Mouse (Mus musculus) embryonic facial prominence, embryonic 12.5 days (tissue): Measurements from ENCODE around the gene E2f1. TPM values are rescaled to one million over a fixed set of nuclear protein-coding genes. Genes with fewer than 3 reads are reported as not detected.
A peak's percentile ranks its signal among the peaks of the same experiment; 100 is the strongest.

Experiments
- ATAC-seq: fragments of 200-750 bp; cut with Nextera tagmentation; 2 replicates; pipeline ENCODE4 v1.8.0; 2017; ENCODE audit not compliant: insufficient number of reproducible peaks, insufficient read depth, low FRiP score, low TSS enrichment
- H3K27ac ChIP-seq: fragments of 300-500 bp; sonication (generic); 2 replicates; pipeline ENCODE4 v1.5.1; 2016; ENCODE audit warnings: mild to moderate bottlenecking
- H3K27me3 ChIP-seq: fragments of 300-500 bp; sonication (generic); 2 replicates; pipeline ENCODE4 v1.6.1; 2016; ENCODE audit warnings: mild to moderate bottlenecking, moderate library complexity
- H3K36me3 ChIP-seq: fragments of 300-500 bp; sonication (generic); 2 replicates; pipeline ENCODE4 v1.6.1; 2016; ENCODE audit warnings: mild to moderate bottlenecking
- H3K4me1 ChIP-seq: fragments of 300-500 bp; sonication (generic); 2 replicates; pipeline ENCODE4 v1.6.1; 2016
- H3K4me2 ChIP-seq: fragments of 300-500 bp; sonication (generic); replicated peaks from 2 replicates; pipeline ENCODE4 v1.6.1; 2016; ENCODE audit warnings: mild to moderate bottlenecking, moderate library complexity
- H3K4me3 ChIP-seq: fragments of 300-500 bp; sonication (generic); 2 replicates; pipeline ENCODE4 v1.5.1; 2016; ENCODE audit warnings: mild to moderate bottlenecking
- H3K9ac ChIP-seq: fragments of 300-500 bp; sonication (generic); 2 replicates; pipeline ENCODE4 v1.6.1; 2016; ENCODE audit warnings: mild to moderate bottlenecking, moderate library complexity
- H3K9me3 ChIP-seq: fragments of 300-500 bp; sonication (generic); 2 replicates; pipeline ENCODE4 v1.6.1; 2016; ENCODE audit warnings: mild to moderate bottlenecking, moderate library complexity
- WGBS: fragments of 180-500 bp; shearing (Covaris S2); methylation state at CpG from one replicate; pipeline ENCODE4 v1.1.7; 2016; 5-methylcytosine and 5-hydroxymethylcytosine counted together
- polyA plus RNA-seq: library from polyadenylated mRNA; unstranded; fragments of >200 nt; fragmentation: Nextera tagmentation; extraction: Ambion mirVana; gene quantifications from 2 replicates; pipeline ENCODE4 v1.2.1, GENCODE M21; 2016

E2f1 gene
- polyA plus RNA-seq, 1 experiment from 2014 or later, result 25.9 TPM

- WGBS, result 82% methylated on average over 8 of the region's 8 CpGs
- no peaks in the 10 kb centered on the region for H3K9me3 ChIP-seq
- H3K27ac ChIP-seq, result no peak overlapping the region
- H3K36me3 ChIP-seq, result no peaks in the 10 kb centered on the region
- H3K4me2 ChIP-seq, result no peak overlapping the region
- no peak overlapping the region for H3K9ac ChIP-seq
- ATAC-seq, result no peak
- no peaks in the 10 kb centered on the region for H3K27me3 ChIP-seq
- no peak overlapping the region for H3K4me3 ChIP-seq
- H3K4me1 ChIP-seq, result peaks cover 20% of the 10 kb centered on the region; the same call in 1 of the 2 replicates
These were observed 10.9 kb upstream of the E2f1 start for GRCm38 (mm10) chr2:154580586-154580985.

GRCm38 (mm10) chr2:154577744-154578067 is 8.0 kb upstream of the E2f1 start:
- Histone ChIP-seq H3K4me3 (no peak overlapping the region), H3K9ac (no peak overlapping the region), H3K4me1 (peaks cover 8% of the 10 kb centered on the region; the same call in 1 of the 2 replicates), H3K27me3 (no peaks in the 10 kb centered on the region), H3K9me3 (no peaks in the 10 kb centered on the region), H3K36me3 (no peaks in the 10 kb centered on the region), H3K4me2 (no peak overlapping the region), H3K27ac (no peak overlapping the region)
- WGBS, result 78% methylated on average over 6 of the region's 6 CpGs
- 0 out of 2 replicates have a peak, but pooled peaks have one; percentile 38 for ATAC-seq

GRCm38 (mm10) chr2:154576876-154577743 is 7.4 kb upstream of the E2f1 start:
- no peak overlapping the region for H3K4me3 ChIP-seq
- no peak overlapping the region for H3K4me2 ChIP-seq
- H3K27ac ChIP-seq, result no peak overlapping the region
- 39% methylated on average over 12 of the region's 12 CpGs for WGBS
- 0 out of 2 replicates have a peak, but pooled peaks have one; percentile 31 for ATAC-seq
- no peaks in the 10 kb centered on the region for H3K9me3 ChIP-seq
- H3K4me1 ChIP-seq, result peaks cover 8% of the 10 kb centered on the region; the same call in 1 of the 2 replicates
- no peaks in the 10 kb centered on the region for H3K36me3 ChIP-seq
- no peak overlapping the region; the same call in 1 of the 2 replicates for H3K9ac ChIP-seq
- H3K27me3 ChIP-seq, result no peaks in the 10 kb centered on the region

GRCm38 (mm10) chr2:154574271-154574670 is 4.6 kb upstream of the E2f1 start:
- no peak for ATAC-seq
- Histone ChIP-seq H3K27me3 (no peaks in the 10 kb centered on the region), H3K4me2 (no peak overlapping the region), H3K27ac (no peak overlapping the region), H3K4me3 (no peak overlapping the region), H3K9me3 (no peaks in the 10 kb centered on the region), H3K36me3 (no peaks in the 10 kb centered on the region), H3K4me1 (peaks cover 8% of the 10 kb centered on the region; the same call in 1 of the 2 replicates), H3K9ac (no peak overlapping the region)
- 56% methylated on average over 7 of the region's 7 CpGs for WGBS

- no peak overlapping the region for H3K4me2 ChIP-seq
- no peak for ATAC-seq
- H3K36me3 ChIP-seq, result no peaks in the 10 kb centered on the region
- no peak overlapping the region for H3K9ac ChIP-seq
- peaks cover 19% of the 10 kb centered on the region for H3K4me1 ChIP-seq
- H3K27ac ChIP-seq, result no peak overlapping the region
- 84% methylated on average over 3 of the region's 3 CpGs for WGBS
- no peaks in the 10 kb centered on the region for H3K9me3 ChIP-seq
- no peak overlapping the region for H3K4me3 ChIP-seq
- H3K27me3 ChIP-seq, result no peaks in the 10 kb centered on the region
These were observed 3.3 kb upstream of the E2f1 start for GRCm38 (mm10) chr2:154572996-154573395.

- H3K36me3 ChIP-seq, result no peaks in the 10 kb centered on the region
- H3K4me2 ChIP-seq, result no peak overlapping the region
- no peak overlapping the region for H3K27ac ChIP-seq
- no peaks in the 10 kb centered on the region for H3K27me3 ChIP-seq
- H3K4me3 ChIP-seq, result no peak overlapping the region
- no peaks in the 10 kb centered on the region for H3K9me3 ChIP-seq
- WGBS, result 67% methylated on average over 8 of the region's 8 CpGs
- no peak overlapping the region for H3K9ac ChIP-seq
- peaks cover 24% of the 10 kb centered on the region for H3K4me1 ChIP-seq
- no peak for ATAC-seq
These were observed 2.3 kb upstream of the E2f1 start for GRCm38 (mm10) chr2:154571976-154572375.

- H3K27me3 ChIP-seq, result no peaks in the 10 kb centered on the region
- no peaks in the 10 kb centered on the region for H3K36me3 ChIP-seq
- no peak overlapping the region for H3K4me3 ChIP-seq
- H3K9me3 ChIP-seq, result no peaks in the 10 kb centered on the region
- H3K4me2 ChIP-seq, result no peak overlapping the region
- no peak overlapping the region for H3K27ac ChIP-seq
- 82% methylated on average over 4 of the region's 4 CpGs for WGBS
- no peak for ATAC-seq
- no peak overlapping the region for H3K9ac ChIP-seq
- peaks cover 27% of the 10 kb centered on the region for H3K4me1 ChIP-seq
These were observed 1.6 kb upstream of the E2f1 start for GRCm38 (mm10) chr2:154571266-154571665.

- H3K27me3 ChIP-seq, result no peaks in the 10 kb centered on the region
- no peak overlapping the region for H3K4me2 ChIP-seq
- H3K4me1 ChIP-seq, result peaks cover 31% of the 10 kb centered on the region
- WGBS, result 74% methylated on average over 4 of the region's 4 CpGs
- no peak overlapping the region for H3K9ac ChIP-seq
- H3K9me3 ChIP-seq, result no peaks in the 10 kb centered on the region
- no peak overlapping the region for H3K27ac ChIP-seq
- H3K4me3 ChIP-seq, result 0 out of 2 replicates have a peak overlapping the region, but pooled peaks have one; percentile 87
- no peak for ATAC-seq
- H3K36me3 ChIP-seq, result no peaks in the 10 kb centered on the region
These were observed 974 bp upstream of the E2f1 start for GRCm38 (mm10) chr2:154570666-154571065.

- H3K36me3 ChIP-seq, result 0 out of 2 replicates have a peak, but pooled peaks cover 1% of the 10 kb centered on the region
- WGBS, result under 1% methylated on average over 51 of the region's 70 CpGs
- peak overlapping the region; percentile 87 for H3K4me3 ChIP-seq
- peaks cover 31% of the 10 kb centered on the region for H3K4me1 ChIP-seq
- peak overlapping the region; percentile 80 for H3K9ac ChIP-seq
- H3K4me2 ChIP-seq, result peak overlapping the region; percentile 86
- H3K9me3 ChIP-seq, result no peaks in the 10 kb centered on the region
- ATAC-seq, result peak; percentile 75
- H3K27ac ChIP-seq, result peak overlapping the region; percentile 88
- no peaks in the 10 kb centered on the region for H3K27me3 ChIP-seq
These were observed 482 bp downstream of the E2f1 start for GRCm38 (mm10) chr2:154569071-154569748.

- H3K9ac ChIP-seq, result peak overlapping the region; percentile 80
These were observed 1.2 kb downstream of the E2f1 start for GRCm38 (mm10) chr2:154568329-154569070.

GRCm38 (mm10) chr2:154567766-154568165 is 1.9 kb downstream of the E2f1 start:
- no peak overlapping the region for H3K9ac ChIP-seq
- WGBS, result 80% methylated on average over 2 of the region's 2 CpGs
- H3K27me3 ChIP-seq, result no peaks in the 10 kb centered on the region
- no peaks in the 10 kb centered on the region for H3K9me3 ChIP-seq
- H3K4me2 ChIP-seq, result peak overlapping the region; percentile 86
- peak overlapping the region; percentile 87 for H3K4me3 ChIP-seq
- H3K27ac ChIP-seq, result peak overlapping the region; percentile 63; the same call in 1 of the 2 replicates
- peaks cover 16% of the 10 kb centered on the region for H3K36me3 ChIP-seq
- no peak for ATAC-seq
- peaks cover 31% of the 10 kb centered on the region for H3K4me1 ChIP-seq

More at GRCm38 (mm10) chr2:154568329-154569070, 1.2 kb downstream of the E2f1 start:
- H3K27ac ChIP-seq, result peak overlapping the region; percentile 88
- ATAC-seq, result no peak
- peaks cover 9% of the 10 kb centered on the region for H3K36me3 ChIP-seq
- 25% methylated on average over 10 of the region's 10 CpGs for WGBS
- H3K4me2 ChIP-seq, result peak overlapping the region; percentile 86
- no peaks in the 10 kb centered on the region for H3K9me3 ChIP-seq
- peaks cover 31% of the 10 kb centered on the region for H3K4me1 ChIP-seq
- H3K4me3 ChIP-seq, result peak overlapping the region; percentile 87
- H3K27me3 ChIP-seq, result no peaks in the 10 kb centered on the region
